In genomic region chr8:121782493-121782892, GRCm38 (mm10) we compare ENCODE assay signal across 16 mouse cellular contexts. TPM values are rescaled to one million over a fixed set of nuclear protein-coding genes. Genes with fewer than 3 reads are reported as not detected.
DNase-seq lines count a peak whose midpoint lies in the region.
"Had no signal": no experiment of that assay in that cellular context is flagged by ENCODE, and none has a peak within 500 bp of the region (broad histone marks: within the 10 kb centered on the region; RNA-seq: fewer than 3 reads in every experiment).

No protein-coding gene starts in this region.

- DNase-seq in cerebellum, adult 18-20 months = peak; percentile 58 to 62
- DNase-seq in cerebellum, adult 11 months = no peak
- peak; percentile 52 to 55 for DNase-seq in cerebellum, postnatal 36 days
- DNase-seq in cerebellum, postnatal 10 days = no peak
- peak; percentile 69 for DNase-seq in brain, adult 2 months (ENCODE audit: low read depth, low spot score)
- DNase-seq in layer of hippocampus, postnatal 14 days (ENCODE audit: low spot score in 2 of 2) = no peak
- DNase-seq: adrenal gland, adult 8-10 months; adrenal gland, postnatal 25 days; gastrocnemius, postnatal 10 days; gastrocnemius, postnatal 36 days; heart, adult 2 months; heart, postnatal 14 days; heart, postnatal 4 days; kidney, adult 2 months had no signal

RNA-seq across cellular contexts. Expression of gene Klhdc4, which starts 46.9 kb away (rescaled TPM):
- total RNA-seq in layer of hippocampus, postnatal 14 days (2021) = 10 to 100 TPM; 28.0 to 30.7 TPM

RNA-seq across cellular contexts. Expression of gene Jph3, which starts 53.1 kb away (rescaled TPM):
- total RNA-seq in layer of hippocampus, postnatal 14 days (2021) = 100 to 1,000 TPM; 212 to 217 TPM
- total RNA-seq: gastrocnemius, postnatal 36 days; granulocyte monocyte progenitor cell, adult 5-6 weeks; heart, postnatal 14 days; MEL had no signal

Comparison
In these comparisons a context has a peak if more than half of its experiments do, and no peak if none do; other contexts are left out.
1. DNase-seq: peak in cerebellum, adult 18-20 months (2 of 2), cerebellum, postnatal 36 days (2 of 2) and brain, adult 2 months (single experiment); none in cerebellum, adult 11 months (single experiment), cerebellum, postnatal 10 days (0 of 2) and layer of hippocampus, postnatal 14 days (0 of 2).